Mouse (Mus musculus): ENCODE data around the gene Prss27. TPM values are rescaled to one million over a fixed set of nuclear protein-coding genes. Genes with fewer than 3 reads are reported as not detected.
A peak's percentile ranks its signal among the peaks of the same experiment; 100 is the strongest.

The Prss27 gene
- polyA plus RNA-seq, 1 experiment, result not detected

DNA sequence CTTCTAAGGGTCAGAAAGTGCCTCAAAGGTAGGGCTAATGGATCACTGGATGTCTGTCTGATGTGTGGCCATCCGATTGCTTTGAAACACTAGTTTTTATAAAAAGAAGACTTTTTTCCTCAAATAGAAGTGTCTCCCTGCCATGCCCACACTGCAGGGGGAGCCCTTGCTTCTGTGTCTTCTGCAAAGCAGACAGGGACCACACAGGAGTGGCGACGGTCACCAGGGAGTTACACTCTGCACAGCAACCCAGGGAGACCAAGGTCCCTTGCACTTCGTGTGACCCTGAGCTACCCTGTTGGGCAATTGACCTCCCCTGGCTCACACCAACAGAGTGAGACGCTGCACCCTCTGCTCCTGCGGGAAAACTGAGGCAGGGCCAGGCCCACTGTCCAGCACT is 990 bp upstream of the Prss27 start:
- TF ChIP-seq CTCF (IDR thresholded peaks at IDR 0.05; ENCODE audit: borderline replicate concordance, insufficient read depth, low read depth, low read length) (no peak), POLR2A (IDR thresholded peaks at IDR 0.05; ENCODE audit: borderline replicate concordance, insufficient read depth, low read length) (no peak)
- DNase-seq, result no peak
- Histone ChIP-seq H3K27ac (ENCODE audit: insufficient read depth, low read length) (no peak overlapping the region), H3K4me3 (replicated peaks; ENCODE audit: insufficient read depth, low read depth, low read length) (no peak overlapping the region), H3K27me3 (ENCODE audit: control insufficient read depth, insufficient read depth, low read length) (no peaks in the 10 kb centered on the region), H3K4me1 (ENCODE audit: control insufficient read depth, insufficient read depth, low read length) (peaks cover 3% of the 10 kb centered on the region; the same call in 1 of the 2 replicates)
- 66% methylated on average over 6 of the region's 6 CpGs for WGBS

DNA sequence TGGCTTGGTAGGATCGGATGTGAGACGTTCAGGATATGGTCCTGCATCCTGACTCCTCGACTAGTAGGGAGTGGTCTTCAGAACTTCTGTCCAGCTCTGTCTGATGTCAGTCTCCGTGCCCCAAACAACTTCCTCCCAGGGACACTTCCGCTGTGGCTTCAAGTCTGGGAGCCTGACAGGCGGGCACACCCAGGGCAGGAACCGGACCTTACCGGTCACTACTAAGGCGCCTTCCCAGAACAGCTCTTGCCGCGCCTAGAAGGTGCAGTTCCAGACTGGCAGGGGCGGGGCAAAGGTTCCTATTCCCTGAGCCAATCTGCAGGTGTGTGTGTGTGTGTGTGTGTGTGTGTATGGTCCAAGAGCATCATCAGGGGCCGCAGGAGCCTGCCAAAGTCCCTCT is 584 bp upstream of the Prss27 start:
- Histone ChIP-seq H3K4me1 (ENCODE audit: control insufficient read depth, insufficient read depth, low read length) (peaks cover 3% of the 10 kb centered on the region; the same call in 1 of the 2 replicates), H3K4me3 (replicated peaks; ENCODE audit: insufficient read depth, low read depth, low read length) (no peak overlapping the region), H3K27me3 (ENCODE audit: control insufficient read depth, insufficient read depth, low read length) (no peaks in the 10 kb centered on the region), H3K27ac (ENCODE audit: insufficient read depth, low read length) (no peak overlapping the region)
- 85% methylated on average over 13 of the region's 13 CpGs for WGBS
- no peak for TF ChIP-seq POLR2A (IDR thresholded peaks at IDR 0.05; ENCODE audit: borderline replicate concordance, insufficient read depth, low read length)
- no peak for DNase-seq

DNA sequence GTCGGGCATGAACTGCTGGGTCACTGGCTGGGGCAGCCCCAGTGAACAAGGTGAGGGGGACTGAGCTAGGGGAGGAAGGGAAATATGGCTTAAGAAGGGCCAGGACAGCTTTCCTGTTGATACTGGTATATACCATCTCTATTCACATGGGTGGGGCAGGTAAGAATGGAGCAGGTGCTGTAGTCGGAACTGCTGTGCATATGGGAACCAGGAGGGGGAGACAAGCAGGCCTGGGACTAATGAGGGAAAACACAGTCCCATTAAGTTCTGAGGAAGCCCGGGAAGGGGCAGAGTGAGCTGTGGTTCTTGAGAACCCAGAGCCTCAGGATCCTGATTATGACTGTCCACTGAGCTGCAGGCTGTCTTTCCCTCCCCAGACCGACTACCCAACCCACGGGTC is 6.5 kb downstream of the Prss27 start:
- Histone ChIP-seq H3K27ac (ENCODE audit: insufficient read depth, low read length) (no peak overlapping the region), H3K4me1 (ENCODE audit: control insufficient read depth, insufficient read depth, low read length) (0 out of 2 replicates have a peak, but pooled peaks cover under 1% of the 10 kb centered on the region), H3K27me3 (ENCODE audit: control insufficient read depth, insufficient read depth, low read length) (no peaks in the 10 kb centered on the region), H3K4me3 (replicated peaks; ENCODE audit: insufficient read depth, low read depth, low read length) (no peak overlapping the region)
- TF ChIP-seq CTCF (IDR thresholded peaks at IDR 0.05; ENCODE audit: borderline replicate concordance, insufficient read depth, low read depth, low read length) (peak; percentile 8; the same call in 1 of the 2 replicates), POLR2A (IDR thresholded peaks at IDR 0.05; ENCODE audit: borderline replicate concordance, insufficient read depth, low read length) (no peak)
- WGBS, result 66% methylated on average over 5 of the region's 5 CpGs
- DNase-seq, result no peak

DNA sequence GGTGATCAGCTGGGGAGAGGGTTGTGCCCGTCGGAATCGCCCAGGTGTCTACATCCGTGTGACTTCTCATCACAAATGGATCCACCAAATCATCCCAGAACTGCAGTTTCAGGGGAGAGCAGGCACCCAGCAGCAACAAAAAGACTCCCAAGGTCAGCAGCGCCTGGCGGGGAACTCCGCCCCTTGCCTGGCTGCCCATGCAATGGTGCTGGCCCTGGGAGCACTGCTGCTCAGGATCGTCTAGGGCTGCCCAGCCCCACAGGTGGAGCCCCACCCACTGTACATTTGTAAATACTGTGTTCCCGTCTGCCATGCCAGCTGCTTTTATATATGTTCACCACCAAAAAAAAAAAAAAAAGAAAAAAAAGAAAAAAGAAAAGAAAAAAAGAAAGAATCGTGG is 7.7 kb downstream of the Prss27 start:
- Histone ChIP-seq H3K27ac (ENCODE audit: insufficient read depth, low read length) (no peak overlapping the region), H3K27me3 (ENCODE audit: control insufficient read depth, insufficient read depth, low read length) (no peaks in the 10 kb centered on the region), H3K4me3 (replicated peaks; ENCODE audit: insufficient read depth, low read depth, low read length) (no peak overlapping the region), H3K4me1 (ENCODE audit: control insufficient read depth, insufficient read depth, low read length) (no peaks in the 10 kb centered on the region)
- TF ChIP-seq CTCF (IDR thresholded peaks at IDR 0.05; ENCODE audit: borderline replicate concordance, insufficient read depth, low read depth, low read length) (no peak), POLR2A (IDR thresholded peaks at IDR 0.05; ENCODE audit: borderline replicate concordance, insufficient read depth, low read length) (no peak)
- 80% methylated on average over 10 of the region's 10 CpGs for WGBS
- no peak for DNase-seq

DNA sequence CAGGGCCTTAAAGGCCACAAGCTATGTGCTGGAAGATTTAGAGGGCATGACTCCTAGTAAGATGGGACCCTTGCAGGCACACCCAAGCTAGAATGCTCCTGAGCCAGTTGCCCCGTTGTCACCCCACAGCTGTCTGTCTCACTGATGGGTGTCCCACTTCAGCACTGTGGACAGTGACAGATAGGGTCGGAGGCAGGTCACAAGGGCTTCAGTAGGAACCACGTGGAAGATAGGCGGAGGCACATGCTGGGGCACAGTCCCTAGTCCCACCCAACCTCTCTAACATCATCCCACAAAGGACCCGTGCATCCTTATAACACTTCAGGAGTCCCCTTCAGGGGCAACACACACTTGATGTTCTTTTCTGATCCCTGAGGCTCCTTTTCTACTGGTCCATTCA is 8.1 kb downstream of the Prss27 start:
- H3K27me3 ChIP-seq (ENCODE audit: control insufficient read depth, insufficient read depth, low read length), result no peaks in the 10 kb centered on the region
- no peak overlapping the region for H3K4me3 ChIP-seq (replicated peaks; ENCODE audit: insufficient read depth, low read depth, low read length)
- 60% methylated on average over 5 of the region's 5 CpGs for WGBS
- H3K27ac ChIP-seq (ENCODE audit: insufficient read depth, low read length), result no peak overlapping the region
- DNase-seq, result no peak
- no peaks in the 10 kb centered on the region for H3K4me1 ChIP-seq (ENCODE audit: control insufficient read depth, insufficient read depth, low read length)
- no peak for TF ChIP-seq POLR2A (IDR thresholded peaks at IDR 0.05; ENCODE audit: borderline replicate concordance, insufficient read depth, low read length)
- no peak for TF ChIP-seq CTCF (IDR thresholded peaks at IDR 0.05; ENCODE audit: borderline replicate concordance, insufficient read depth, low read depth, low read length)

DNA sequence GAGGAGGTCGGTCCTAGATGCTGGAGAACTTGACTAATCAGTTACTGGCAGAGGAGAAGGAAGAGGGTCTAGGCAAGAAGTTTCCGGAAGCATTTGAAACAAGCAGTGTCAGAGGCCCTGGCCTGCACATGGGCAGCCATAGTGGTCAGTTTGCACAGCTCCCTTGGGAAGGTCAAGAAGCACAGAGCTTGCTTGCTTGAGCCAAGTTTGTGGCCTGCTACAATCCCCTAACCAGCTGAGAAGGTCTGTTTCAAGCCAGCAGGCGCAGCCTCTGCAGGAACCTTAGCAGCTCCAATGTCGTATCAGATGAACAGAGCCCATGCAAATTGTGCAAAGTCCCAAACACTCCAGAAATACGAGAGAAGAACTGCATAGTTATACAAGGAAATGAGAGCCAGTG is 10.1 kb downstream of the Prss27 start:
- Histone ChIP-seq H3K4me3 (replicated peaks; ENCODE audit: insufficient read depth, low read depth, low read length) (no peak overlapping the region), H3K27me3 (ENCODE audit: control insufficient read depth, insufficient read depth, low read length) (no peaks in the 10 kb centered on the region), H3K27ac (ENCODE audit: insufficient read depth, low read length) (no peak overlapping the region), H3K4me1 (ENCODE audit: control insufficient read depth, insufficient read depth, low read length) (no peaks in the 10 kb centered on the region)
- TF ChIP-seq POLR2A (IDR thresholded peaks at IDR 0.05; ENCODE audit: borderline replicate concordance, insufficient read depth, low read length) (no peak), CTCF (IDR thresholded peaks at IDR 0.05; ENCODE audit: borderline replicate concordance, insufficient read depth, low read depth, low read length) (no peak)
- no peak for DNase-seq
- 85% methylated on average over 5 of the region's 5 CpGs for WGBS

DNA sequence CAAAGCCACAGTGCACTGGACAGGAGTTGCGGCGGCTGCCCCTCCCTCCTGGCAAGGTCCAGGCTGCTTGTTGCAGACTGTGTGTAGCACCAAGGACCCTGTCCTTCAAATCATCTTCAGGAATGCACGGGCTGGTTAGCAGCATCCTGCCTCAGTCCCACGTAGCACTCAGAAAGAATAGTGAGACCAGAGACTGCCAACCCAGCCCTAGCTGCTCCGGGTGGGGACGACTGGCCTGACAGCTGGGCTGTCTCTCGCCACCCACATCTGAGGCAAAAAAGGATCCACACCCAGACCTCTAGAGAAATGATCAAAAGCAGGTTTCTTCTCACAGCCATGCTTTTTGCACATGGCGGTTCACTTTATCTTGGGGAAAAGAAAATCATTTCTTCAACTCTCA is 11.1 kb downstream of the Prss27 start:
- Histone ChIP-seq H3K27ac (ENCODE audit: insufficient read depth, low read length) (no peak overlapping the region), H3K4me3 (replicated peaks; ENCODE audit: insufficient read depth, low read depth, low read length) (no peak overlapping the region), H3K27me3 (ENCODE audit: control insufficient read depth, insufficient read depth, low read length) (no peaks in the 10 kb centered on the region), H3K4me1 (ENCODE audit: control insufficient read depth, insufficient read depth, low read length) (no peaks in the 10 kb centered on the region)
- WGBS, result 90% methylated on average over 8 of the region's 8 CpGs
- DNase-seq, result no peak
- TF ChIP-seq CTCF (IDR thresholded peaks at IDR 0.05; ENCODE audit: borderline replicate concordance, insufficient read depth, low read depth, low read length), result no peak
- TF ChIP-seq POLR2A (IDR thresholded peaks at IDR 0.05; ENCODE audit: borderline replicate concordance, insufficient read depth, low read length), result no peak

DNA sequence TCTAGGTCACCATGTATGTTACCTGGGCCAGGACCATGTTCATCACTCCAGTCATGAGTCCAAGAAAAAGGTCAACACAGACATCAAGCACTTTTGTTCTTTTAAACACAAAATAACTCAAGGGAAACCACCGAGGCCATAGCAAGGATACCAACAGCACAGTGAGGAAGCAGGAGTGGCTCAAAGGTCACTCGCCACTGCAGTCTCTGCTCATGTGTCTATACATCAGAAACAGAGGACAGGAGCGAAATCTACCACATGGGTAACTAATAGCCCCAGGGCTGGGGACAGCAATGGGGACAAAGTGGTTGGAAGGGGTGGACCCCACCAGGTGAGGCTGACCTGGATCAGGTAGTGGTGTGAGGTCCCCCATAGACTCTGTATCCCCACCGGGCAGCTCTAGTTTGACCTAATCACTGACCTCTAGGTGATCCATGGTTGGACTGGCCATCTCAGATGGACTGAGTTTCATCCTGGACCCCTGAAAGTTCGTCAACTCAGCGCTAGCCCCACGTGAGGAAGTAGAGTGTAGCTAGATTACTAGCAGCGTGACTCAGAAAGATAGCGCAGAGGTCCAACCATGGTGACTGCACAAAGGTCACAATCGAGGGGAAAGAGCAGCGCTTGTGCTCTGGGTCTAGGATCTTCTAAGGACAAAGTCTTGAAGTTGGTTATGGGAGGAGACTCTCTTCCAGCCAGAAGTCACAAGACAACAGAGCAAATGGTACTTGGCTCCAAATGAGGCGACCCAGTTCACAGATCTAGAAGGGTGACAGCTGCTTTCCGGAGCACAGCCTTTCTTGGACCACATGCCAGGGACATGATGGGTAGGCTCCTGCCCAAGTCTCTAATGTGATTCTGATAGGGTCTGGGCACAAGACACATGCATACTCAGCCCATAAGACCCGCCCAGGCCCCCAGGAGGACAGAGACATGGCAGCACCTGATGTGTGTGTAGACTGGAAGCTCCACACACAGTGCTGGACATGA is 19.0 kb downstream of the Prss27 start:
- WGBS, result 73% methylated on average over 14 of the region's 14 CpGs

More for the DNA sequence above, 19.0 kb downstream of the Prss27 start:
- TF ChIP-seq CTCF (IDR thresholded peaks at IDR 0.05; ENCODE audit: borderline replicate concordance, insufficient read depth, low read depth, low read length), result no peak
- TF ChIP-seq POLR2A (IDR thresholded peaks at IDR 0.05; ENCODE audit: borderline replicate concordance, insufficient read depth, low read length), result no peak
- Histone ChIP-seq H3K4me1 (ENCODE audit: control insufficient read depth, insufficient read depth, low read length) (peaks cover 4% of the 10 kb centered on the region; the same call in 1 of the 2 replicates), H3K4me3 (replicated peaks; ENCODE audit: insufficient read depth, low read depth, low read length) (no peak overlapping the region), H3K27ac (ENCODE audit: insufficient read depth, low read length) (0 out of 2 replicates have a peak overlapping the region, but pooled peaks have one; percentile 17), H3K27me3 (ENCODE audit: control insufficient read depth, insufficient read depth, low read length) (no peaks in the 10 kb centered on the region)
- peak in 1 of 2 experiments; percentile 32 for DNase-seq

Data from cerebellum, adult 2 months (tissue).